Mouse (Mus musculus): ENCODE measurements around the gene Fbxl2.

Gene Fbxl2

DNA sequence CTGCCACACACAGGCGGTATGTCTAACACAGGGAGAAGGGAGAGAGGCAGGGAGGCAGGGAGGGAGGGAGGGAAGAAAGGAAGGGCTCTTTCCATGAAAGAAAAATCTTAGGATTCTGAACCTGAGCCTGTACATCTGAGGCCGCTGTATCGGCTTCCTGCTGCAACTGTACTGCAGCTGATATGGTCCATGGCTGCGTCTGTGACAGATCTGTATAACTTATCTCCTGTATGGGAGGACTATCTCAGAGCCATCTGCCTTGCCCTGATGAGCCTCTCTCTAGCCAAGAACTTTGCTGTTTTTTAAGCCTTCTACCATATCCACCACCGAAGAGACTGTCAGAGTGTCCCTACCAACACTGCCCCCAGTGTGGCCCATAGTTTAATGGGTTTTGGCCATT is 130.2 kb downstream of the Fbxl2 start:
- DNase-seq (ENCODE audit: low spot score) = no peak
